Mouse (Mus musculus) testis, postnatal 14 days (tissue): ENCODE measurements around the gene Ccn2.

ENCODE experiments used
- DNase-seq: peaks from one replicate; pipeline ENCODE4 v3.0.0; 2021; ENCODE audit warnings: low spot score

Ccn2 gene

GRCm38 (mm10) chr10:24595250-24596002 is at the start of gene Ccn2:
Gene Ccn2, plus strand, starts transcription at chr10:24595442.
- peak; percentile 73 for DNase-seq

GRCm38 (mm10) chr10:24552870-24553269 is 42.4 kb upstream of the Ccn2 start:
- DNase-seq, result no peak

- DNase-seq, result no peak
Observed at GRCm38 (mm10) chr10:24554091-24554490, 41.2 kb upstream of the Ccn2 start.

- DNase-seq, result no peak
Observed at GRCm38 (mm10) chr10:24558366-24558765, 36.9 kb upstream of the Ccn2 start.

GRCm38 (mm10) chr10:24569691-24570420 is 25.4 kb upstream of the Ccn2 start:
- DNase-seq, result no peak

GRCm38 (mm10) chr10:24572044-24572960 is 22.9 kb upstream of the Ccn2 start:
- DNase-seq, result no peak

- DNase-seq, result no peak
Observed at GRCm38 (mm10) chr10:24573484-24573883, 21.8 kb upstream of the Ccn2 start.

- no peak for DNase-seq
Observed at GRCm38 (mm10) chr10:24581076-24581475, 14.2 kb upstream of the Ccn2 start.

GRCm38 (mm10) chr10:24588824-24589223 is 6.4 kb upstream of the Ccn2 start:
- no peak for DNase-seq

- no peak for DNase-seq
Observed at GRCm38 (mm10) chr10:24589238-24589637, 6.0 kb upstream of the Ccn2 start.

GRCm38 (mm10) chr10:24590546-24590945 is 4.7 kb upstream of the Ccn2 start:
- DNase-seq, result no peak

GRCm38 (mm10) chr10:24591136-24591535 is 4.1 kb upstream of the Ccn2 start:
- peak; percentile 60 for DNase-seq

- no peak for DNase-seq
Observed at GRCm38 (mm10) chr10:24591741-24592140, 3.5 kb upstream of the Ccn2 start.

- DNase-seq, result no peak
Observed at GRCm38 (mm10) chr10:24592318-24592717, 2.9 kb upstream of the Ccn2 start.

GRCm38 (mm10) chr10:24592969-24593368 is 2.3 kb upstream of the Ccn2 start:
- DNase-seq, result no peak

- no peak for DNase-seq
Observed at GRCm38 (mm10) chr10:24593556-24593955, 1.7 kb upstream of the Ccn2 start.

GRCm38 (mm10) chr10:24596003-24596868 is 994 bp downstream of the Ccn2 start:
- peak; percentile 27 for DNase-seq

GRCm38 (mm10) chr10:24596869-24597339 is 1.7 kb downstream of the Ccn2 start:
- DNase-seq, result no peak

- DNase-seq, result no peak
Observed at GRCm38 (mm10) chr10:24597789-24598188, 2.5 kb downstream of the Ccn2 start.

GRCm38 (mm10) chr10:24598693-24599092 is 3.5 kb downstream of the Ccn2 start:
- no peak for DNase-seq

GRCm38 (mm10) chr10:24599802-24600201 is 4.6 kb downstream of the Ccn2 start:
- no peak for DNase-seq
